Mouse (Mus musculus) thymus, adult 2 months (tissue): ENCODE results near the gene Map4k3.

Experiments used
- CTCF ChIP-seq: fragments of 200-500 bp; IDR thresholded peaks from 2 replicates; pipeline ENCODE4 v1.5.1; 2012; ENCODE audit warnings: mild to moderate bottlenecking, control low read depth, low read length, moderate library complexity, borderline replicate concordance; ENCODE audit not compliant: control insufficient read depth, poor library complexity, insufficient read depth; ENCODE audit errors: extremely low read depth
- POLR2A ChIP-seq: fragments of 200-500 bp; IDR thresholded peaks from 2 replicates; pipeline ENCODE4 v1.6.1; 2012; ENCODE audit warnings: mild to moderate bottlenecking, low read length, control low read depth, moderate library complexity; ENCODE audit not compliant: control insufficient read depth, poor library complexity, insufficient read depth; ENCODE audit errors: extremely low read depth

- no peak for TF ChIP-seq CTCF
- TF ChIP-seq POLR2A: no peak
Observed at GRCm38 (mm10) chr17:80726821-80727220, 1.5 kb downstream of the Map4k3 start.
